Mouse (Mus musculus) kidney, embryonic 16.5 days (tissue): ENCODE results near the gene Tmem62. TPM values are rescaled to one million over a fixed set of nuclear protein-coding genes. Genes with fewer than 3 reads are reported as not detected.
"Not testable (repeated sequence)": the region's sequence is repeated elsewhere in the genome, so short reads cannot be mapped to it uniquely, and the experiment has no call there.

Experiments
- ATAC-seq: fragments of 200-750 bp; cut with Nextera tagmentation; 2 replicates; pipeline ENCODE4 v1.8.0; 2017; ENCODE audit warnings: moderate TSS enrichment; ENCODE audit not compliant: low FRiP score, low TSS enrichment
- H3K27ac ChIP-seq: fragments of 300-500 bp; sonication (generic); 2 replicates; pipeline ENCODE4 v1.5.1; 2014; ENCODE audit warnings: low read length
- H3K27me3 ChIP-seq: fragments of 300-500 bp; sonication (generic); 2 replicates; pipeline ENCODE4 v1.6.1; 2014; ENCODE audit warnings: low read length, control low read depth, mixed read lengths; ENCODE audit not compliant: insufficient read depth
- H3K36me3 ChIP-seq: fragments of 300-500 bp; sonication (generic); 2 replicates; pipeline ENCODE4 v1.6.1; 2014; ENCODE audit warnings: low read length, control low read depth, mixed read lengths; ENCODE audit not compliant: insufficient read depth
- H3K4me1 ChIP-seq: fragments of 300-500 bp; sonication (generic); 2 replicates; pipeline ENCODE4 v1.6.1; 2014; ENCODE audit warnings: low read length, control low read depth, mixed read lengths; ENCODE audit not compliant: insufficient read depth
- H3K4me2 ChIP-seq: fragments of 300-500 bp; sonication (generic); replicated peaks from 2 replicates; pipeline ENCODE4 v1.6.1; 2014; ENCODE audit warnings: low read depth, low read length
- H3K4me3 ChIP-seq: fragments of 300-500 bp; sonication (generic); 2 replicates; pipeline ENCODE4 v1.5.1; 2014; ENCODE audit warnings: mild to moderate bottlenecking, low read length
- H3K9ac ChIP-seq: fragments of 300-500 bp; sonication (generic); replicated peaks from 2 replicates; pipeline ENCODE4 v1.6.1; 2014; ENCODE audit warnings: low read length
- H3K9me3 ChIP-seq: fragments of 300-500 bp; sonication (generic); 2 replicates; pipeline ENCODE4 v1.6.1; 2016; ENCODE audit warnings: low read length, control low read depth
- WGBS: fragments of 180-500 bp; shearing (Covaris S2); extraction: QIAGEN DNeasy Blood & Tissue Kit; methylation state at CpG from one replicate; pipeline ENCODE4 v1.1.7; 2014; 5-methylcytosine and 5-hydroxymethylcytosine counted together
- polyA plus RNA-seq: library from polyadenylated mRNA; unstranded; fragments of >200 nt; fragmentation: Nextera tagmentation; extraction: Ambion mirVana; gene quantifications from 2 replicates; pipeline ENCODE4 v1.2.1, GENCODE M21; 2015

The Tmem62 gene
- polyA plus RNA-seq, 1 experiment from 2014 or later, result 5.8 TPM

DNA sequence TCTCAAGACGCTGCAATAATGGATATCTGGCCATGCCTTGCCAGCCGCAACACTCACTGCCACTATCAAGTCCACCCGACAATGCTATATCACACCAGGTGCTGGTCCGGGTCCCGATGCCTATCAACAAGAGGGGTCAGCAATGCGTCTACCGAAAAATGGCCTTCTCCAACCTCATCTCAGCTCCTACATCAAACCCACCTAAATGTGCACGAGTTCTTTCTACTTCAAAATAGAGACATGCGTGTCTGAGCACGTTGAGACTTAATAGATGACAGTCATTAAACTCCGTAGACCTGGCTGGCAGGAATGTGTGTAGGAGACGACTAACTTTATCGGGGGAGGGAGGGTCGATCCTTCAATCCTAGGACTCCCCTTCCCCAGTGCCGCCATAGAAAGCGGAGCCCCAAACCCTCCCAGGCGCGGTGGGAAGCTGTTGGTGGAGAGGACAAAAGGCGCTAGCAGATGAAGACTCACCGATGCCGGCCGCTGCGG lies 6.7 kb upstream of the Tmem62 start:
- H3K27me3 ChIP-seq, result no peaks in the 10 kb centered on the region
- peaks cover 22% of the 10 kb centered on the region for H3K4me1 ChIP-seq
- H3K4me2 ChIP-seq, result peak overlapping the region; percentile 76
- H3K36me3 ChIP-seq, result no peaks in the 10 kb centered on the region
- peak overlapping the region; percentile 86 for H3K4me3 ChIP-seq
- ATAC-seq, result peak; percentile 50
- peak overlapping the region; percentile 92 for H3K9ac ChIP-seq
- H3K9me3 ChIP-seq, result no peaks in the 10 kb centered on the region
- peak overlapping the region; percentile 88 for H3K27ac ChIP-seq
- under 1% methylated on average over 23 of the region's 23 CpGs for WGBS

DNA sequence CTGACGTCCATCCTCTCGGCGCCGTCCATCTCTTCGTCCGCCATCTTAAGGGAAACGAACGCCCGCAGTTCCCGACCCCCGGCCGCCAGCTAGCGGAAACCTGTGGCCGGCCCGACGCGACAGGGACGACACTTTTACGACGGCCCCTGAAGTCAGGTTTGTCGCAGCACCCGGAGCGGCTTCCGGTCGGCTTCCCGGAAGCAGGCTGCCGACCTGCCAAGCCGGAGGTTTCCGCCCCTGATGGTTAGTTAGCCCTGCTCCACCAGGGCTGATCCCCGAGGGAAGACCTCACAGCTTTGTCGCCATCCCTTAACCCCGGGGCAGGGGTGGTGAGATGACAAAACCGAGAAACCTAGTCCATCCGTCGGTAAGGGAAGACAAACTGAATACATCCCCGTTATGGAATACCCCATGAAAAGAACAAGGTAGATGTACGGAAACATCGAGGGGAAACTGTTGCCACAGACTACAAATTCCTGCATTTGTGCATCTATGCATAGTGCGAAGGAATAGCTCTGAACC lies 6.2 kb upstream of the Tmem62 start, which contains the start of gene Ubr1:
Ubr1 (minus strand) TSS at position 157 of the 522 bp plus-strand sequence.
- WGBS, result under 1% methylated on average over 39 of the region's 39 CpGs
- Histone ChIP-seq H3K9me3 (no peaks in the 10 kb centered on the region), H3K4me1 (peaks cover 22% of the 10 kb centered on the region), H3K27me3 (no peaks in the 10 kb centered on the region), H3K4me3 (peak within 1 kb of the TSS; percentile 86), H3K4me2 (peak within 1 kb of the TSS; percentile 76), H3K27ac (peak within 1 kb of the TSS; percentile 88), H3K9ac (peak within 1 kb of the TSS; percentile 92), H3K36me3 (no peaks in the 10 kb centered on the region)
- peak; percentile 92 for ATAC-seq

DNA sequence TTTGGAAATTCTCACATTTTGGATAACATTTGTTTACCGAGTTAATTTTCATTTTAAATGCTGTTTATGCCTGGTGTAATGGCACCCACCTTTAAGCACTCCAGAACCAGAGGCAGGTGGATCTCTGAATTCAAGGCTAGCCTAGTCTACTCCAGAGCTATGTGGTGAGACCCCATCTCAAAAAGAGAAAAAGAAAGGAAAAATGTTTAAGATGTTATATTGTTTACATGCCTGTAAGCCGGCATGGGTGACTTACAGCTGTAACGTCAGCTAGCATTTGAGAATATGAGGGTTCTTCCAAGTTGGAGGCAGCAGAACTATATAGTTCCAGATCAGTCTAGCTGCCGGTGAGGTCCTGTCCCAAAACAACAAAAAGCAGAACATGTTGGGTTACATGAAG lies 5.1 kb upstream of the Tmem62 start:
- H3K4me1 ChIP-seq, result peaks cover 22% of the 10 kb centered on the region
- no peak overlapping the region for H3K4me2 ChIP-seq
- no peak overlapping the region for H3K4me3 ChIP-seq
- H3K27me3 ChIP-seq, result no peaks in the 10 kb centered on the region
- H3K36me3 ChIP-seq, result no peaks in the 10 kb centered on the region
- H3K9ac ChIP-seq, result no peak overlapping the region
- 91% methylated on average over 4 of the region's 4 CpGs for WGBS
- no peak for ATAC-seq
- H3K27ac ChIP-seq, result no peak overlapping the region
- no peaks in the 10 kb centered on the region for H3K9me3 ChIP-seq

- not testable (repeated sequence) for H3K9me3 ChIP-seq, H3K4me3 ChIP-seq, H3K27ac ChIP-seq, H3K9ac ChIP-seq, H3K4me2 ChIP-seq, H3K36me3 ChIP-seq, H3K27me3 ChIP-seq, ATAC-seq
- 92% methylated on average over 8 of the region's 8 CpGs for WGBS
- peaks cover 22% of the 10 kb centered on the region for H3K4me1 ChIP-seq
These were observed 4.6 kb upstream of the Tmem62 start for GRCm38 (mm10) chr2:120972257-120972656.

DNA sequence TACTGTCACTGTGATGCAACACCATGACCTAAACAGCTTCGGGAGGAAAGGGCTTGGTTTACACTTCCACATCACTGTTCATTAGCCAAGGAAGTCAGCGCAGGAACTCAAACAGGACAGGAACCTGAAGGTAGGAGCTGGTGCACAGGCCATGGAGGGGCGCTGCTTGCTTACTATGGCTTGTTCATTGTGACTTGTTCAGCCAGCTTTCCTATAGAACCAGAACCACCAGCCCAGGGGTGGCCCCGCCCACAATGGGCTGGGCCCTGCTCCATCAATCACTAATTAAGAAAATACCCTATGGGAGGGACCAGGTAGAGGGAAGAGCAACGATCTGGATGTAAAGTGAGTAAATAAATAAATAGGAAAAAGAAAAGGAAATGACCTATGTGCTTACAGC lies 3.9 kb upstream of the Tmem62 start:
- ATAC-seq, result no peak
- no peaks in the 10 kb centered on the region for H3K36me3 ChIP-seq
- H3K4me3 ChIP-seq, result no peak overlapping the region
- WGBS, result 15% methylated on average over 5 of the region's 5 CpGs
- H3K9ac ChIP-seq, result no peak overlapping the region
- no peaks in the 10 kb centered on the region for H3K9me3 ChIP-seq
- H3K27me3 ChIP-seq, result no peaks in the 10 kb centered on the region
- H3K27ac ChIP-seq, result no peak overlapping the region
- H3K4me2 ChIP-seq, result peak overlapping the region; percentile 33
- H3K4me1 ChIP-seq, result peaks cover 22% of the 10 kb centered on the region

- ATAC-seq, result no peak
- peaks cover 5% of the 10 kb centered on the region; the same call in 1 of the 2 replicates for H3K4me1 ChIP-seq
- H3K9me3 ChIP-seq, result no peaks in the 10 kb centered on the region
- H3K27ac ChIP-seq, result no peak overlapping the region
- 0 out of 2 replicates have a peak overlapping the region, but pooled peaks have one; percentile 26 for H3K4me2 ChIP-seq
- H3K4me3 ChIP-seq, result no peak overlapping the region
- no peak overlapping the region for H3K9ac ChIP-seq
- H3K36me3 ChIP-seq, result no peaks in the 10 kb centered on the region
- H3K27me3 ChIP-seq, result no peaks in the 10 kb centered on the region
- 53% methylated on average over 4 of the region's 4 CpGs for WGBS
These were observed 509 bp upstream of the Tmem62 start for GRCm38 (mm10) chr2:120976308-120976707.

GRCm38 (mm10) chr2:120977926-120978692 lies 1.3 kb downstream of the Tmem62 start:
- ATAC-seq, result no peak
- peak overlapping the region; percentile 88; the same call in 1 of the 2 replicates for H3K9ac ChIP-seq

GRCm38 (mm10) chr2:120978693-120979037 lies 1.8 kb downstream of the Tmem62 start:
- H3K36me3 ChIP-seq, result no peaks in the 10 kb centered on the region
- no peak overlapping the region for H3K4me2 ChIP-seq
- H3K4me1 ChIP-seq, result no peaks in the 10 kb centered on the region
- H3K27me3 ChIP-seq, result no peaks in the 10 kb centered on the region
- no peak overlapping the region for H3K4me3 ChIP-seq
- no peaks in the 10 kb centered on the region for H3K9me3 ChIP-seq
- WGBS, result 80% methylated on average over 2 of the region's 2 CpGs
- H3K9ac ChIP-seq, result no peak overlapping the region
- no peak overlapping the region for H3K27ac ChIP-seq
- ATAC-seq, result no peak

More at GRCm38 (mm10) chr2:120977926-120978692, 1.3 kb downstream of the Tmem62 start:
- Histone ChIP-seq H3K27me3 (no peaks in the 10 kb centered on the region), H3K27ac (no peak overlapping the region), H3K4me3 (peak overlapping the region; percentile 81), H3K4me1 (peaks cover 3% of the 10 kb centered on the region; the same call in 1 of the 2 replicates), H3K9me3 (no peaks in the 10 kb centered on the region), H3K36me3 (no peaks in the 10 kb centered on the region), H3K4me2 (peak overlapping the region; percentile 92)
- 78% methylated on average over 8 of the region's 8 CpGs for WGBS

GRCm38 (mm10) chr2:120979819-120980218 lies 3.0 kb downstream of the Tmem62 start:
- no peak for ATAC-seq
- H3K4me1 ChIP-seq, result no peaks in the 10 kb centered on the region
- H3K27ac ChIP-seq, result no peak overlapping the region
- H3K4me3 ChIP-seq, result no peak overlapping the region
- H3K9me3 ChIP-seq, result no peaks in the 10 kb centered on the region
- no peaks in the 10 kb centered on the region for H3K27me3 ChIP-seq
- H3K9ac ChIP-seq, result no peak overlapping the region
- WGBS, result 87% methylated on average over 1 of the region's 1 CpGs
- H3K4me2 ChIP-seq, result no peak overlapping the region
- no peaks in the 10 kb centered on the region for H3K36me3 ChIP-seq

- Histone ChIP-seq H3K9me3 (no peaks in the 10 kb centered on the region), H3K36me3 (no peaks in the 10 kb centered on the region), H3K4me2 (no peak overlapping the region), H3K9ac (no peak overlapping the region), H3K4me3 (no peak overlapping the region), H3K4me1 (no peaks in the 10 kb centered on the region), H3K27me3 (no peaks in the 10 kb centered on the region), H3K27ac (no peak overlapping the region)
- 75% methylated on average over 2 of the region's 2 CpGs for WGBS
- ATAC-seq, result no peak
These were observed 4.0 kb downstream of the Tmem62 start for GRCm38 (mm10) chr2:120980861-120981260.
